ENCODE assay signal across 8 mouse cellular contexts in the genomic region with DNA sequence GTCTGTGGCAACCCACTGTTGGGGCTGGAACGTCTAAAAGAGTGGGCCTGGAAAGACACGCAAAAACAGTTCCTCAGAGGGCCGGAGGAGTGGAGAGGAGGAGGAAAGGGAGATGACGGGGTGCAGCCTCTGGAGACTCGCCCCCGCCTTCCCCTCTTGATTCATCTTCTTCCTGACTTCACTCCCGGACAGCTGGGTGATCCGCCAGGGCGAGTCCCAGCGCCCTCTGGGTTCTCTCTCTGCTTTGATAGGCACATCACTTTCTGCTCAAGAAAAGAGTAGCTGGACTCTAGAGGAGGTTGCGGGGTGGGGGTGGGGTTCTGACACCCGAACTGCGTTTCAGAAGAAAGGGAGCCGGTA. TPM values are rescaled to one million over a fixed set of nuclear protein-coding genes. Genes with fewer than 3 reads are reported as not detected.
DNase-seq lines count a peak whose midpoint lies in the region; ATAC-seq lines count a peak whose summit lies in the region.

No protein-coding gene starts in this region.

- H3K36me3 ChIP-seq in embryonic facial prominence, embryonic 11.5 days (replicated peaks; ENCODE audit: control insufficient read depth, insufficient read depth, low read depth, low read length), result no peaks in the 10 kb centered on the region
- peaks cover 37% of the 10 kb centered on the region for H3K36me3 ChIP-seq in liver, embryonic 12.5 days

- H3K4me3 ChIP-seq in embryonic facial prominence, embryonic 11.5 days (ENCODE audit: low read depth, low read length), result peak overlapping the region; percentile 77
- peak overlapping the region; percentile 91 for H3K4me3 ChIP-seq in liver, embryonic 12.5 days

- DNase-seq in layer of hippocampus, adult 11-12 months (ENCODE audit: low spot score), result peak; percentile 53
- no peak for DNase-seq in layer of hippocampus, adult 9-10 months (ENCODE audit: low spot score)
- DNase-seq in embryonic facial prominence, embryonic 11.5 days (ENCODE audit: low spot score), result peak; percentile 46
- DNase-seq in heart, adult 9 months (ENCODE audit: low spot score in 2 of 2), result peak; percentile 70 to 74
- DNase-seq in kidney, adult 8-10 months, result peak; percentile 32 to 49
- peak; percentile 69 for DNase-seq in spleen, postnatal 36 days (ENCODE audit: low spot score in 2 of 2)

- peak overlapping the region; percentile 76 for H3K9ac ChIP-seq in embryonic facial prominence, embryonic 11.5 days (replicated peaks; ENCODE audit: low read length)
- H3K9ac ChIP-seq in liver, embryonic 12.5 days, result peak overlapping the region; percentile 93

- peak overlapping the region; percentile 74 for H3K4me2 ChIP-seq in embryonic facial prominence, embryonic 11.5 days (ENCODE audit: low read depth, low read length)
- peak overlapping the region; percentile 88 for H3K4me2 ChIP-seq in liver, embryonic 12.5 days

- no peaks in the 10 kb centered on the region for H3K9me3 ChIP-seq in embryonic facial prominence, embryonic 11.5 days (replicated peaks; ENCODE audit: control insufficient read depth, low read length)
- H3K9me3 ChIP-seq in liver, embryonic 12.5 days (replicated peaks), result no peaks in the 10 kb centered on the region

- ATAC-seq in embryonic facial prominence, embryonic 11.5 days (replicated peaks; ENCODE audit: insufficient number of reproducible peaks, low FRiP score, low TSS enrichment, low read depth), result peak; percentile 0; the same call in 1 of the 2 replicates
- ATAC-seq in liver, embryonic 12.5 days, result no peak
- peak; percentile 9; the same call in 1 of the 2 replicates for ATAC-seq in monocyte, adult 5-6 weeks (replicated peaks; ENCODE audit: insufficient number of reproducible peaks, low FRiP score, low TSS enrichment, poor library complexity, severe bottlenecking)

- under 1% methylated on average over 14 of the region's 14 CpGs for WGBS in embryonic facial prominence, embryonic 11.5 days
- WGBS in liver, embryonic 12.5 days (ENCODE audit: insufficient replicate concordance), result under 1% methylated on average over 14 of the region's 14 CpGs

- H3K27me3 ChIP-seq in embryonic facial prominence, embryonic 11.5 days (ENCODE audit: control insufficient read depth, insufficient read depth, low read length), result no peaks in the 10 kb centered on the region
- no peaks in the 10 kb centered on the region for H3K27me3 ChIP-seq in liver, embryonic 12.5 days (replicated peaks)

- 0 out of 2 replicates have a peak overlapping the region, but pooled peaks have one; percentile 41 for H3K27ac ChIP-seq in embryonic facial prominence, embryonic 11.5 days (replicated peaks; ENCODE audit: low read depth, low read length)
- H3K27ac ChIP-seq in liver, embryonic 12.5 days, result peak overlapping the region; percentile 87

- H3K4me1 ChIP-seq in embryonic facial prominence, embryonic 11.5 days (ENCODE audit: control insufficient read depth, insufficient read depth, low read length), result no peaks in the 10 kb centered on the region
- peaks cover 54% of the 10 kb centered on the region for H3K4me1 ChIP-seq in liver, embryonic 12.5 days

RNA-seq across cellular contexts. Expression of a gene that starts 0.4 kb away (rescaled TPM):
- polyA plus RNA-seq in embryonic facial prominence, embryonic 11.5 days (2014; fragmentation: Nextera tagmentation; extraction: Ambion mirVana), result 62.1 and 64.4 TPM in 2 replicates
- polyA plus RNA-seq in liver, embryonic 12.5 days (2016; fragmentation: Nextera tagmentation; extraction: Ambion mirVana), result 60.1 and 62.8 TPM in 2 replicates
- 45.5 to 77.0 TPM (median 73.5 TPM) in 3 replicates for total RNA-seq in monocyte, adult 5-6 weeks (2017)

RNA-seq across cellular contexts. Expression of a gene that starts 0.6 kb away (rescaled TPM):
- 15.1 and 17.5 TPM in 2 replicates for polyA plus RNA-seq in embryonic facial prominence, embryonic 11.5 days (2014; fragmentation: Nextera tagmentation; extraction: Ambion mirVana)
- 13.5 and 13.8 TPM in 2 replicates for polyA plus RNA-seq in liver, embryonic 12.5 days (2016; fragmentation: Nextera tagmentation; extraction: Ambion mirVana)
- total RNA-seq in monocyte, adult 5-6 weeks (2017), result 71.0 to 99.2 TPM (median 72.2 TPM) in 3 replicates
